Mouse (Mus musculus) forebrain, embryonic 14.5 days (tissue): ENCODE data around the gene Gm11985. TPM values are rescaled to one million over a fixed set of nuclear protein-coding genes. Genes with fewer than 3 reads are reported as not detected.

ENCODE experiments used
- ATAC-seq: fragments of 200-750 bp; cut with Nextera tagmentation; 2 replicates; pipeline ENCODE4 v1.8.0; 2017; ENCODE audit warnings: mild to moderate bottlenecking, moderate library complexity
- DNase-seq: peaks from one replicate; pipeline ENCODE4 v3.0.0-alpha.2; 2015; ENCODE audit warnings: low spot score
- H3K27ac ChIP-seq: fragments of 300-500 bp; sonication (generic); 2 replicates; pipeline ENCODE4 v1.5.1; 2014; ENCODE audit warnings: low read depth, mild to moderate bottlenecking, control low read depth, low read length, moderate library complexity
- H3K27me3 ChIP-seq: fragments of 300-500 bp; sonication (generic); replicated peaks from 2 replicates; pipeline ENCODE4 v1.6.1; 2014; ENCODE audit warnings: low read length, control low read depth, mixed read lengths; ENCODE audit not compliant: control insufficient read depth, insufficient read depth
- H3K36me3 ChIP-seq: fragments of 300-500 bp; sonication (generic); 2 replicates; pipeline ENCODE4 v1.6.1; 2014; ENCODE audit warnings: low read length, control low read depth; ENCODE audit not compliant: control insufficient read depth, insufficient read depth
- H3K4me1 ChIP-seq: fragments of 300-500 bp; sonication (generic); 2 replicates; pipeline ENCODE4 v1.6.1; 2014; ENCODE audit warnings: antibody characterized with exemption, low read length, control low read depth; ENCODE audit not compliant: control insufficient read depth, insufficient read depth
- H3K4me2 ChIP-seq: fragments of 300-500 bp; sonication (generic); 2 replicates; pipeline ENCODE4 v1.6.1; 2014; ENCODE audit warnings: mild to moderate bottlenecking, control low read depth, low read length
- H3K4me3 ChIP-seq: fragments of 300-500 bp; sonication (generic); 2 replicates; pipeline ENCODE4 v1.5.1; 2014; ENCODE audit warnings: low read depth, low read length, control low read depth
- H3K9ac ChIP-seq: fragments of 300-500 bp; sonication (generic); 2 replicates; pipeline ENCODE4 v1.6.1; 2014; ENCODE audit warnings: mild to moderate bottlenecking, low read length, control low read depth, moderate library complexity
- H3K9me3 ChIP-seq: fragments of 300-500 bp; sonication (generic); replicated peaks from 2 replicates; pipeline ENCODE4 v1.6.1; 2016; ENCODE audit warnings: low read length, control low read depth, mixed read lengths; ENCODE audit not compliant: control insufficient read depth
- WGBS: fragments of 180-500 bp; shearing (Covaris S2); extraction: QIAGEN DNeasy Blood & Tissue Kit; methylation state at CpG from one replicate; pipeline ENCODE4 v1.1.7; 2014; 5-methylcytosine and 5-hydroxymethylcytosine counted together
- polyA plus RNA-seq: library from polyadenylated mRNA; unstranded; fragments of >200 nt; fragmentation: Nextera tagmentation; extraction: Ambion mirVana; gene quantifications from 2 replicates; pipeline ENCODE4 v1.2.1, GENCODE M21; 2014

Gene Gm11985
- polyA plus RNA-seq, 1 experiment from 2014 or later = not detected

- Histone ChIP-seq H3K4me1 (no peaks in the 10 kb centered on the region), H3K27ac (no peak overlapping the region), H3K9me3 (no peaks in the 10 kb centered on the region), H3K4me3 (no peak overlapping the region), H3K27me3 (no peaks in the 10 kb centered on the region), H3K9ac (no peak overlapping the region), H3K4me2 (no peak overlapping the region), H3K36me3 (no peaks in the 10 kb centered on the region)
- no peak for DNase-seq
- ATAC-seq = no peak
- WGBS = 84% methylated on average over 4 of the region's 4 CpGs
Measured at GRCm38 (mm10) chr11:7156427-7156826, 31.9 kb downstream of the Gm11985 start.

GRCm38 (mm10) chr11:7153081-7153480, 35.3 kb downstream of the Gm11985 start:
- Histone ChIP-seq H3K9ac (no peak overlapping the region), H3K27me3 (no peaks in the 10 kb centered on the region), H3K9me3 (no peaks in the 10 kb centered on the region), H3K36me3 (no peaks in the 10 kb centered on the region), H3K4me2 (no peak overlapping the region), H3K4me1 (no peaks in the 10 kb centered on the region), H3K27ac (no peak overlapping the region), H3K4me3 (no peak overlapping the region)
- WGBS = 82% methylated on average over 8 of the region's 8 CpGs
- DNase-seq = no peak
- no peak for ATAC-seq

- no peaks in the 10 kb centered on the region for H3K9me3 ChIP-seq
Measured at GRCm38 (mm10) chr11:7152371-7152770, 36.0 kb downstream of the Gm11985 start.

GRCm38 (mm10) chr11:7150511-7150910, 37.9 kb downstream of the Gm11985 start:
- no peak overlapping the region for H3K27ac ChIP-seq
- no peaks in the 10 kb centered on the region for H3K4me1 ChIP-seq
- no peak overlapping the region for H3K4me2 ChIP-seq
- no peak overlapping the region for H3K4me3 ChIP-seq
- H3K36me3 ChIP-seq = no peaks in the 10 kb centered on the region
- ATAC-seq (no peak; the same call in 1 of the 2 replicates), DNase-seq (peak; percentile 38)
- H3K9me3 ChIP-seq = no peaks in the 10 kb centered on the region
- WGBS = 81% methylated on average over 8 of the region's 8 CpGs
- no peak overlapping the region for H3K9ac ChIP-seq
- no peaks in the 10 kb centered on the region for H3K27me3 ChIP-seq

More at GRCm38 (mm10) chr11:7152371-7152770, 36.0 kb downstream of the Gm11985 start:
- Histone ChIP-seq H3K4me1 (no peaks in the 10 kb centered on the region), H3K4me3 (no peak overlapping the region), H3K27ac (no peak overlapping the region), H3K9ac (no peak overlapping the region), H3K27me3 (no peaks in the 10 kb centered on the region), H3K4me2 (no peak overlapping the region), H3K36me3 (no peaks in the 10 kb centered on the region)
- no peak for ATAC-seq
- WGBS = 94% methylated on average over 12 of the region's 12 CpGs
- DNase-seq = no peak

- ATAC-seq (no peak), DNase-seq (no peak)
- no peaks in the 10 kb centered on the region for H3K27me3 ChIP-seq
- no peaks in the 10 kb centered on the region for H3K4me1 ChIP-seq
- H3K27ac ChIP-seq = no peak overlapping the region
- H3K4me2 ChIP-seq = no peak overlapping the region
- H3K9ac ChIP-seq = no peak overlapping the region
- no peaks in the 10 kb centered on the region for H3K9me3 ChIP-seq
- WGBS = 85% methylated on average over 7 of the region's 7 CpGs
- H3K4me3 ChIP-seq = no peak overlapping the region
- no peaks in the 10 kb centered on the region for H3K36me3 ChIP-seq
Measured at GRCm38 (mm10) chr11:7149471-7149870, 38.9 kb downstream of the Gm11985 start.

GRCm38 (mm10) chr11:7147945-7148344, 40.4 kb downstream of the Gm11985 start:
- Histone ChIP-seq H3K4me3 (no peak overlapping the region), H3K27ac (no peak overlapping the region), H3K27me3 (no peaks in the 10 kb centered on the region), H3K9me3 (no peaks in the 10 kb centered on the region), H3K4me2 (no peak overlapping the region), H3K36me3 (no peaks in the 10 kb centered on the region), H3K4me1 (no peaks in the 10 kb centered on the region), H3K9ac (no peak overlapping the region)
- ATAC-seq (no peak), DNase-seq (no peak)
- WGBS = 93% methylated on average over 7 of the region's 7 CpGs

- ATAC-seq = no peak
- WGBS = 94% methylated on average over 8 of the region's 8 CpGs
Measured at GRCm38 (mm10) chr11:7147536-7147935, 40.8 kb downstream of the Gm11985 start.

GRCm38 (mm10) chr11:7145221-7145620, 43.1 kb downstream of the Gm11985 start:
- Histone ChIP-seq H3K4me3 (no peak overlapping the region), H3K4me1 (no peaks in the 10 kb centered on the region), H3K4me2 (no peak overlapping the region), H3K9ac (no peak overlapping the region), H3K27ac (no peak overlapping the region), H3K36me3 (no peaks in the 10 kb centered on the region), H3K9me3 (no peaks in the 10 kb centered on the region), H3K27me3 (no peaks in the 10 kb centered on the region)
- no peak for ATAC-seq
- no peak for DNase-seq
- 93% methylated on average over 4 of the region's 4 CpGs for WGBS

More at GRCm38 (mm10) chr11:7147536-7147935, 40.8 kb downstream of the Gm11985 start:
- Histone ChIP-seq H3K9ac (no peak overlapping the region), H3K27ac (no peak overlapping the region), H3K4me2 (no peak overlapping the region), H3K4me3 (no peak overlapping the region), H3K4me1 (no peaks in the 10 kb centered on the region), H3K27me3 (no peaks in the 10 kb centered on the region), H3K36me3 (no peaks in the 10 kb centered on the region), H3K9me3 (no peaks in the 10 kb centered on the region)
- DNase-seq = no peak

GRCm38 (mm10) chr11:7144369-7144768, 44.0 kb downstream of the Gm11985 start:
- no peak overlapping the region for H3K9ac ChIP-seq
- H3K36me3 ChIP-seq = no peaks in the 10 kb centered on the region
- DNase-seq (no peak), ATAC-seq (no peak)
- H3K27me3 ChIP-seq = no peaks in the 10 kb centered on the region
- H3K9me3 ChIP-seq = no peaks in the 10 kb centered on the region
- no peak overlapping the region for H3K4me2 ChIP-seq
- H3K4me3 ChIP-seq = no peak overlapping the region
- no peaks in the 10 kb centered on the region for H3K4me1 ChIP-seq
- no peak overlapping the region for H3K27ac ChIP-seq
- WGBS = 88% methylated on average over 11 of the region's 11 CpGs
